Mouse (Mus musculus) liver, embryonic 13.5 days (tissue): ENCODE data around the gene Nlrp10. TPM values are rescaled to one million over a fixed set of nuclear protein-coding genes. Genes with fewer than 3 reads are reported as not detected.

Experiments
- ATAC-seq: fragments of 200-750 bp; cut with Nextera tagmentation; 2 replicates; pipeline ENCODE4 v1.8.0; 2017; ENCODE audit warnings: low read depth, mild to moderate bottlenecking, moderate number of reproducible peaks, moderate library complexity
- DNase-seq: peaks from one replicate; pipeline ENCODE4 v3.0.0; 2022
- H3K27ac ChIP-seq: fragments of 300-500 bp; sonication (generic); 2 replicates; pipeline ENCODE4 v1.5.1; 2015; ENCODE audit warnings: moderate library complexity, mild to moderate bottlenecking, inconsistent platforms
- H3K27me3 ChIP-seq: fragments of 300-500 bp; sonication (generic); 2 replicates; pipeline ENCODE4 v1.6.1; 2015; ENCODE audit warnings: mild to moderate bottlenecking, inconsistent platforms
- H3K36me3 ChIP-seq: fragments of 300-500 bp; sonication (generic); 2 replicates; pipeline ENCODE4 v1.6.1; 2015; ENCODE audit warnings: mild to moderate bottlenecking, inconsistent platforms
- H3K4me1 ChIP-seq: fragments of 300-500 bp; sonication (generic); replicated peaks from 2 replicates; pipeline ENCODE4 v1.6.1; 2015; ENCODE audit warnings: inconsistent platforms
- H3K4me2 ChIP-seq: fragments of 300-500 bp; sonication (generic); 2 replicates; pipeline ENCODE4 v1.6.1; 2015; ENCODE audit warnings: inconsistent platforms, mild to moderate bottlenecking, moderate library complexity
- H3K4me3 ChIP-seq: fragments of 300-500 bp; sonication (generic); replicated peaks from 2 replicates; pipeline ENCODE4 v1.5.1; 2015; ENCODE audit warnings: mild to moderate bottlenecking, inconsistent platforms
- H3K9ac ChIP-seq: fragments of 300-500 bp; sonication (generic); 2 replicates; pipeline ENCODE4 v1.6.1; 2015; ENCODE audit warnings: mild to moderate bottlenecking, inconsistent platforms
- H3K9me3 ChIP-seq: fragments of 300-500 bp; sonication (generic); replicated peaks from 2 replicates; pipeline ENCODE4 v1.6.1; 2016; ENCODE audit warnings: inconsistent platforms
- WGBS: fragments of 180-500 bp; shearing (Covaris S2); methylation state at CpG from one replicate; pipeline ENCODE4 v1.1.7; 2015; ENCODE audit not compliant: insufficient replicate concordance; 5-methylcytosine and 5-hydroxymethylcytosine counted together
- polyA plus RNA-seq: library from polyadenylated mRNA; unstranded; fragments of >200 nt; fragmentation: Nextera tagmentation; extraction: Ambion mirVana; gene quantifications from 2 replicates; pipeline ENCODE4 v1.2.1, GENCODE M21; 2015

Nlrp10 gene
- polyA plus RNA-seq, 1 experiment from 2014 or later, result 0.02 TPM

DNA sequence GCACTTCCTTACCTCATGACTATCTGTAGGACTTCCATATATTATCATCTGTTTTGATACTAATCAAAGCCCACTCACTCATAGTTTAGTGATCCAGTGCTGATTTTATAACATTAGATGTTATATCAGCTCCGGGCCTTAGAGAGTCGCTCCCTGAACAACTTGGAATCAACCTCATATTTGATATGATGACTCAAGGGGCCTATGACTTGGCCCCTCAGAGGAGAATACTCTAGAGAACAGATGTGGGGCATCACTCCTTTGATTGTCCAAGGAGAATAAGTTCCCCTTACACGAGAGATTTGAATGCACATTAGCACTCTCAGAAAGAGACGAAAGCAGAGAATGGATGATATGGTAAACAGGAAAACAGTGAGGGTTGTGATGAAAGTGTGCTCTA lies 45.1 kb downstream of the Nlrp10 start, which contains the start of gene Olfr518:
Gene Olfr518, minus strand, starts transcription at position 101 of the 400 bp plus-strand sequence.
- H3K9ac ChIP-seq, result no peak within 1 kb of the TSS
- H3K27me3 ChIP-seq, result no peaks in the 10 kb centered on the region
- no peaks in the 10 kb centered on the region for H3K9me3 ChIP-seq
- WGBS, result 68% methylated on average over 4 of the region's 4 CpGs
- DNase-seq (no peak), ATAC-seq (no peak)
- H3K27ac ChIP-seq, result no peak within 1 kb of the TSS
- H3K4me3 ChIP-seq, result no peak within 1 kb of the TSS
- no peaks in the 10 kb centered on the region for H3K4me1 ChIP-seq
- H3K36me3 ChIP-seq, result no peaks in the 10 kb centered on the region
- H3K4me2 ChIP-seq, result no peak within 1 kb of the TSS

DNA sequence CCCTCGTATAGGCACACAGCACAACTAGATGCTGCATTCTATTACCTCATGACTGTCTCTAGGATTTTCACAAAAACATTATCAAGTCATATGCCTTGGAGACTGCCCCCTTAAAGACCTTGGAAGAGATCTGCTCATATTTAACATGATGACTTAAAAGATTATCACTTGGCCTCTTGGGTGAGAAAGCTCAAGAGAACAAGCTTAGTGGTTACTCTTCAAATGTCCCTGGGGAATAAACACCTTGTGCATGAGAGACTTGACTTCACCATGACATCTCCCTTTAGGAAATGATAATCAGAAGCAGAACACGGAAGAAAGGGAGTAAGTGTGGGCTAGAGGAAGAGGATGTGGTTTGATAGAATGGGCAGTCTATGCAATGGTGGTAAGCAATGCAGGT lies 57.7 kb downstream of the Nlrp10 start, which contains the start of gene Olfr517:
Gene Olfr517, minus strand, starts transcription at position 101 of the 400 bp plus-strand sequence.
- Histone ChIP-seq H3K27me3 (no peaks in the 10 kb centered on the region), H3K4me3 (no peak within 1 kb of the TSS), H3K9me3 (no peaks in the 10 kb centered on the region), H3K9ac (no peak within 1 kb of the TSS), H3K4me1 (no peaks in the 10 kb centered on the region), H3K36me3 (no peaks in the 10 kb centered on the region), H3K27ac (no peak within 1 kb of the TSS), H3K4me2 (no peak within 1 kb of the TSS)
- 40% methylated on average over 2 of the region's 2 CpGs for WGBS
- DNase-seq (no peak), ATAC-seq (no peak)

Other genes with a start within 250 kb of the Nlrp10 start
- not detected in 2 replicates for gene Olfr512, start 216.9 kb downstream of the Nlrp10 start, polyA plus RNA-seq
- gene Olfr513, start 179.2 kb downstream of the Nlrp10 start, polyA plus RNA-seq, result not detected in 2 replicates
- gene Olfr514, start 104.2 kb downstream of the Nlrp10 start, polyA plus RNA-seq, result not detected in 2 replicates
- not detected in 2 replicates for gene Olfr516, start 79.6 kb downstream of the Nlrp10 start, polyA plus RNA-seq
- gene Olfr517, start 57.8 kb downstream of the Nlrp10 start, polyA plus RNA-seq, result not detected in 2 replicates
- not detected in 2 replicates for gene Olfr518, start 45.2 kb downstream of the Nlrp10 start, polyA plus RNA-seq
- gene Olfr519, start 35.8 kb downstream of the Nlrp10 start, polyA plus RNA-seq, result not detected in 2 replicates
- 40.6 and 48.6 TPM in 2 replicates for gene Eif3f, start 4.2 kb upstream of the Nlrp10 start, polyA plus RNA-seq
- 0.06 and 0.07 TPM in 2 replicates for gene Tub, start 20.2 kb upstream of the Nlrp10 start, polyA plus RNA-seq
- 0.64 and 0.73 TPM in 2 replicates for gene Ric3, start 153.2 kb upstream of the Nlrp10 start, polyA plus RNA-seq
- 0.79 and 1.0 TPM in 2 replicates for gene Lmo1, start 245.0 kb upstream of the Nlrp10 start, polyA plus RNA-seq